Mouse (Mus musculus) heart, adult 2 months (tissue): ENCODE measurements around the gene Hs6st3.

Source experiments
- CTCF ChIP-seq: fragments of 200-600 bp; IDR thresholded peaks from 2 replicates; pipeline ENCODE4 v1.8.1; 2022; ENCODE audit warnings: antibody characterized with exemption, mild to moderate bottlenecking, moderate library complexity
- EP300 ChIP-seq: fragments of 200-500 bp; IDR thresholded peaks from 2 replicates; pipeline ENCODE4 v1.6.1; 2011; ENCODE audit warnings: low read depth, low read length, control low read depth; ENCODE audit not compliant: insufficient read depth
- POLR2A ChIP-seq: fragments of 200-500 bp; IDR thresholded peaks from 2 replicates; pipeline ENCODE4 v1.6.1; 2011; ENCODE audit warnings: mild to moderate bottlenecking, low read depth, low read length, control low read depth; ENCODE audit not compliant: insufficient read depth

GRCm38 (mm10) chr14:119401618-119402017, 263.5 kb downstream of the Hs6st3 start:
- TF ChIP-seq CTCF (no peak), EP300 (no peak), POLR2A (no peak)
